Mouse (Mus musculus): ENCODE results near the gene Foxo3. TPM values are rescaled to one million over a fixed set of nuclear protein-coding genes. Genes with fewer than 3 reads are reported as not detected.

The Foxo3 gene
- polyA plus RNA-seq, 1 experiment from 2014 or later, result 10.2 TPM

GRCm38 (mm10) chr10:42189674-42190434, 86.7 kb downstream of the Foxo3 start:
- Histone ChIP-seq H3K9me3 (ENCODE audit: control insufficient read depth, low read length) (no peaks in the 10 kb centered on the region), H3K4me1 (replicated peaks; ENCODE audit: control insufficient read depth, insufficient read depth, low read length) (peaks cover 13% of the 10 kb centered on the region), H3K4me3 (ENCODE audit: low read length) (no peak overlapping the region), H3K27ac (ENCODE audit: low read length) (no peak overlapping the region), H3K36me3 (ENCODE audit: control insufficient read depth, insufficient read depth, low read length) (peaks cover 9% of the 10 kb centered on the region; the same call in 1 of the 2 replicates), H3K27me3 (ENCODE audit: control insufficient read depth, insufficient read depth, low read depth, low read length) (no peaks in the 10 kb centered on the region), H3K4me2 (ENCODE audit: low read depth, low read length) (no peak overlapping the region), H3K9ac (ENCODE audit: low read length) (no peak overlapping the region)
- ATAC-seq (ENCODE audit: low read depth), result no peak
- WGBS, result 45% methylated on average over 13 of the region's 13 CpGs

- no peak overlapping the region for H3K4me2 ChIP-seq (ENCODE audit: low read depth, low read length)
- H3K36me3 ChIP-seq (ENCODE audit: control insufficient read depth, insufficient read depth, low read length), result peaks cover 13% of the 10 kb centered on the region; the same call in 1 of the 2 replicates
- H3K27me3 ChIP-seq (ENCODE audit: control insufficient read depth, insufficient read depth, low read depth, low read length), result no peaks in the 10 kb centered on the region
- 66% methylated on average over 8 of the region's 8 CpGs for WGBS
- H3K9ac ChIP-seq (ENCODE audit: low read length), result no peak overlapping the region
- peaks cover 13% of the 10 kb centered on the region for H3K4me1 ChIP-seq (replicated peaks; ENCODE audit: control insufficient read depth, insufficient read depth, low read length)
- no peak overlapping the region for H3K4me3 ChIP-seq (ENCODE audit: low read length)
- no peaks in the 10 kb centered on the region for H3K9me3 ChIP-seq (ENCODE audit: control insufficient read depth, low read length)
- no peak overlapping the region for H3K27ac ChIP-seq (ENCODE audit: low read length)
- ATAC-seq (ENCODE audit: low read depth), result no peak
Measured at GRCm38 (mm10) chr10:42189037-42189436, 87.5 kb downstream of the Foxo3 start.

- WGBS, result 60% methylated on average over 9 of the region's 9 CpGs
- H3K4me2 ChIP-seq (ENCODE audit: low read depth, low read length), result no peak overlapping the region
- H3K27ac ChIP-seq (ENCODE audit: low read length), result no peak overlapping the region
- H3K9me3 ChIP-seq (ENCODE audit: control insufficient read depth, low read length), result no peaks in the 10 kb centered on the region
- peaks cover 10% of the 10 kb centered on the region for H3K4me1 ChIP-seq (replicated peaks; ENCODE audit: control insufficient read depth, insufficient read depth, low read length)
- H3K36me3 ChIP-seq (ENCODE audit: control insufficient read depth, insufficient read depth, low read length), result peaks cover 13% of the 10 kb centered on the region; the same call in 1 of the 2 replicates
- H3K9ac ChIP-seq (ENCODE audit: low read length), result no peak overlapping the region
- H3K27me3 ChIP-seq (ENCODE audit: control insufficient read depth, insufficient read depth, low read depth, low read length), result no peaks in the 10 kb centered on the region
- H3K4me3 ChIP-seq (ENCODE audit: low read length), result no peak overlapping the region
- ATAC-seq (ENCODE audit: low read depth), result no peak
Measured at GRCm38 (mm10) chr10:42188091-42188490, 88.5 kb downstream of the Foxo3 start.

GRCm38 (mm10) chr10:42186941-42187401, 89.6 kb downstream of the Foxo3 start:
- Histone ChIP-seq H3K4me1 (replicated peaks; ENCODE audit: control insufficient read depth, insufficient read depth, low read length) (peaks cover 6% of the 10 kb centered on the region), H3K4me2 (ENCODE audit: low read depth, low read length) (no peak overlapping the region), H3K27me3 (ENCODE audit: control insufficient read depth, insufficient read depth, low read depth, low read length) (no peaks in the 10 kb centered on the region), H3K27ac (ENCODE audit: low read length) (no peak overlapping the region), H3K36me3 (ENCODE audit: control insufficient read depth, insufficient read depth, low read length) (peaks cover 13% of the 10 kb centered on the region; the same call in 1 of the 2 replicates), H3K4me3 (ENCODE audit: low read length) (no peak overlapping the region), H3K9ac (ENCODE audit: low read length) (no peak overlapping the region), H3K9me3 (ENCODE audit: control insufficient read depth, low read length) (no peaks in the 10 kb centered on the region)
- 77% methylated on average over 9 of the region's 9 CpGs for WGBS
- ATAC-seq (ENCODE audit: low read depth), result no peak

GRCm38 (mm10) chr10:42180333-42180732, 96.2 kb downstream of the Foxo3 start:
- Histone ChIP-seq H3K9ac (ENCODE audit: low read length) (no peak overlapping the region), H3K9me3 (ENCODE audit: control insufficient read depth, low read length) (no peaks in the 10 kb centered on the region), H3K27me3 (ENCODE audit: control insufficient read depth, insufficient read depth, low read depth, low read length) (no peaks in the 10 kb centered on the region), H3K27ac (ENCODE audit: low read length) (no peak overlapping the region), H3K4me1 (replicated peaks; ENCODE audit: control insufficient read depth, insufficient read depth, low read length) (no peaks in the 10 kb centered on the region; the same call in 1 of the 2 replicates), H3K4me3 (ENCODE audit: low read length) (no peak overlapping the region), H3K36me3 (ENCODE audit: control insufficient read depth, insufficient read depth, low read length) (peaks cover 12% of the 10 kb centered on the region), H3K4me2 (ENCODE audit: low read depth, low read length) (no peak overlapping the region)
- ATAC-seq (ENCODE audit: low read depth), result no peak
- 54% methylated on average over 8 of the region's 8 CpGs for WGBS

- peaks cover 3% of the 10 kb centered on the region; the same call in 1 of the 2 replicates for H3K36me3 ChIP-seq (ENCODE audit: control insufficient read depth, insufficient read depth, low read length)
- no peak overlapping the region for H3K9ac ChIP-seq (ENCODE audit: low read length)
- H3K4me2 ChIP-seq (ENCODE audit: low read depth, low read length), result no peak overlapping the region
- ATAC-seq (ENCODE audit: low read depth), result no peak
- no peaks in the 10 kb centered on the region for H3K27me3 ChIP-seq (ENCODE audit: control insufficient read depth, insufficient read depth, low read depth, low read length)
- no peak overlapping the region for H3K4me3 ChIP-seq (ENCODE audit: low read length)
- no peaks in the 10 kb centered on the region for H3K9me3 ChIP-seq (ENCODE audit: control insufficient read depth, low read length)
- H3K4me1 ChIP-seq (replicated peaks; ENCODE audit: control insufficient read depth, insufficient read depth, low read length), result no peaks in the 10 kb centered on the region; the same call in none of the 2 replicates
- H3K27ac ChIP-seq (ENCODE audit: low read length), result no peak overlapping the region
- 92% methylated on average over 11 of the region's 11 CpGs for WGBS
Measured at GRCm38 (mm10) chr10:42178751-42179150, 97.8 kb downstream of the Foxo3 start.

GRCm38 (mm10) chr10:42177771-42178674, 98.5 kb downstream of the Foxo3 start:
- no peaks in the 10 kb centered on the region; the same call in none of the 2 replicates for H3K4me1 ChIP-seq (replicated peaks; ENCODE audit: control insufficient read depth, insufficient read depth, low read length)
- no peak overlapping the region for H3K4me2 ChIP-seq (ENCODE audit: low read depth, low read length)
- WGBS, result 62% methylated on average over 16 of the region's 16 CpGs
- H3K9ac ChIP-seq (ENCODE audit: low read length), result no peak overlapping the region
- peak; percentile 44; the same call in 1 of the 2 replicates for ATAC-seq (ENCODE audit: low read depth)
- H3K27ac ChIP-seq (ENCODE audit: low read length), result peak overlapping the region; percentile 26; the same call in 1 of the 2 replicates
- no peaks in the 10 kb centered on the region for H3K27me3 ChIP-seq (ENCODE audit: control insufficient read depth, insufficient read depth, low read depth, low read length)
- H3K9me3 ChIP-seq (ENCODE audit: control insufficient read depth, low read length), result no peaks in the 10 kb centered on the region
- H3K4me3 ChIP-seq (ENCODE audit: low read length), result no peak overlapping the region
- H3K36me3 ChIP-seq (ENCODE audit: control insufficient read depth, insufficient read depth, low read length), result peaks cover 3% of the 10 kb centered on the region; the same call in 1 of the 2 replicates

- no peak for ATAC-seq (ENCODE audit: low read depth)
- H3K4me3 ChIP-seq (ENCODE audit: low read length), result no peak overlapping the region
- H3K9me3 ChIP-seq (ENCODE audit: control insufficient read depth, low read length), result no peaks in the 10 kb centered on the region
- peaks cover 4% of the 10 kb centered on the region for H3K4me1 ChIP-seq (replicated peaks; ENCODE audit: control insufficient read depth, insufficient read depth, low read length)
- no peaks in the 10 kb centered on the region for H3K27me3 ChIP-seq (ENCODE audit: control insufficient read depth, insufficient read depth, low read depth, low read length)
- WGBS, result 56% methylated on average over 5 of the region's 5 CpGs
- no peak overlapping the region for H3K9ac ChIP-seq (ENCODE audit: low read length)
- no peak overlapping the region for H3K27ac ChIP-seq (ENCODE audit: low read length)
- no peaks in the 10 kb centered on the region for H3K36me3 ChIP-seq (ENCODE audit: control insufficient read depth, insufficient read depth, low read length)
- H3K4me2 ChIP-seq (ENCODE audit: low read depth, low read length), result no peak overlapping the region
Measured at GRCm38 (mm10) chr10:42174283-42174682, 102.3 kb downstream of the Foxo3 start.

GRCm38 (mm10) chr10:42173839-42174238, 102.7 kb downstream of the Foxo3 start:
- no peaks in the 10 kb centered on the region for H3K27me3 ChIP-seq (ENCODE audit: control insufficient read depth, insufficient read depth, low read depth, low read length)
- no peak overlapping the region for H3K4me2 ChIP-seq (ENCODE audit: low read depth, low read length)
- 32% methylated on average over 1 of the region's 1 CpGs for WGBS
- H3K27ac ChIP-seq (ENCODE audit: low read length), result no peak overlapping the region
- H3K4me1 ChIP-seq (replicated peaks; ENCODE audit: control insufficient read depth, insufficient read depth, low read length), result peaks cover 4% of the 10 kb centered on the region
- no peak for ATAC-seq (ENCODE audit: low read depth)
- H3K36me3 ChIP-seq (ENCODE audit: control insufficient read depth, insufficient read depth, low read length), result no peaks in the 10 kb centered on the region
- H3K9me3 ChIP-seq (ENCODE audit: control insufficient read depth, low read length), result no peaks in the 10 kb centered on the region
- H3K9ac ChIP-seq (ENCODE audit: low read length), result no peak overlapping the region
- H3K4me3 ChIP-seq (ENCODE audit: low read length), result no peak overlapping the region

Data from lung, embryonic 16.5 days (tissue).